Mouse (Mus musculus) liver, embryonic 16.5 days (tissue): ENCODE measurements around the gene Wwc2. TPM values are rescaled to one million over a fixed set of nuclear protein-coding genes. Genes with fewer than 3 reads are reported as not detected.

Source experiments
- ATAC-seq: fragments of 200-750 bp; cut with Nextera tagmentation; 2 replicates; pipeline ENCODE4 v1.8.0; 2017; ENCODE audit warnings: low read depth, mild to moderate bottlenecking, moderate number of reproducible peaks, moderate library complexity
- H3K27ac ChIP-seq: fragments of 300-500 bp; sonication (generic); 2 replicates; pipeline ENCODE4 v1.5.1; 2014; ENCODE audit warnings: mild to moderate bottlenecking, low read length
- H3K27me3 ChIP-seq: fragments of 300-500 bp; sonication (generic); 2 replicates; pipeline ENCODE4 v1.6.1; 2014; ENCODE audit warnings: low read depth, low read length, mixed read lengths; ENCODE audit not compliant: control insufficient read depth, insufficient read depth
- H3K36me3 ChIP-seq: fragments of 300-500 bp; sonication (generic); 2 replicates; pipeline ENCODE4 v1.6.1; 2014; ENCODE audit warnings: mild to moderate bottlenecking; ENCODE audit not compliant: control insufficient read depth, insufficient read depth
- H3K4me1 ChIP-seq: fragments of 300-500 bp; sonication (generic); 2 replicates; pipeline ENCODE4 v1.6.1; 2014; ENCODE audit warnings: low read depth, low read length, mixed read lengths; ENCODE audit not compliant: control insufficient read depth
- H3K4me2 ChIP-seq: fragments of 300-500 bp; sonication (generic); 2 replicates; pipeline ENCODE4 v1.6.1; 2014; ENCODE audit warnings: low read depth, low read length, mixed read lengths
- H3K4me3 ChIP-seq: fragments of 300-500 bp; sonication (generic); 2 replicates; pipeline ENCODE4 v1.5.1; 2014; ENCODE audit warnings: low read depth, mild to moderate bottlenecking, low read length
- H3K9ac ChIP-seq: fragments of 300-500 bp; sonication (generic); 2 replicates; pipeline ENCODE4 v1.6.1; 2014; ENCODE audit warnings: low read depth, low read length
- H3K9me3 ChIP-seq: fragments of 300-500 bp; sonication (generic); replicated peaks from 2 replicates; pipeline ENCODE4 v1.6.1; 2016; ENCODE audit warnings: low read length; ENCODE audit not compliant: control insufficient read depth
- WGBS: fragments of 180-500 bp; shearing (Covaris S2); extraction: QIAGEN DNeasy Blood & Tissue Kit; methylation state at CpG from one replicate; pipeline ENCODE4 v1.1.7; 2014; ENCODE audit not compliant: insufficient replicate concordance; 5-methylcytosine and 5-hydroxymethylcytosine counted together
- polyA plus RNA-seq: library from polyadenylated mRNA; unstranded; fragments of >200 nt; fragmentation: Nextera tagmentation; extraction: Ambion mirVana; gene quantifications from 2 replicates; pipeline ENCODE4 v1.2.1, GENCODE M21; 2015

Wwc2 gene
- polyA plus RNA-seq, 1 experiment from 2014 or later, result 1.2 TPM

DNA sequence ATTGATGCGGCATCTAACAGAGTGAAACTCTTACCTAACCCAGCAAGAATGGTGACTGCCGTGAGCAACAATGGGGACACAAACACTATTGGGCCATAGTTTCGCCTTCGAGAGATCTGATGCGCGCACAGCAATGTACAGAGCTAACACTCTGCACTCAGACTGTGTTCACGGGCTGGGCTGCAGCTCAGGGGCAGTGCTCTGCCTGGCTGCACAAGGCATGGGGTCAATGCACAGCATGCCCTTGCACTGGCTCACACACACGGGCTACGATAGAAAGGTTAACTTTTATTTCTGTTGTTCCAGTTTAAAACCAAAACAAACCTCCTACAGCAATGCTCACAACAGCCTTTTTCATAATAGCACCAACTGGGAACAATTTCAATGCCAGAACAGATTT, 77.1 kb downstream of the Wwc2 start:
- Histone ChIP-seq H3K9me3 (no peaks in the 10 kb centered on the region), H3K4me2 (no peak overlapping the region), H3K4me1 (no peaks in the 10 kb centered on the region), H3K9ac (no peak overlapping the region), H3K36me3 (no peaks in the 10 kb centered on the region), H3K27ac (no peak overlapping the region), H3K4me3 (no peak overlapping the region), H3K27me3 (no peaks in the 10 kb centered on the region)
- no peak for ATAC-seq
- 73% methylated on average over 9 of the region's 9 CpGs for WGBS

DNA sequence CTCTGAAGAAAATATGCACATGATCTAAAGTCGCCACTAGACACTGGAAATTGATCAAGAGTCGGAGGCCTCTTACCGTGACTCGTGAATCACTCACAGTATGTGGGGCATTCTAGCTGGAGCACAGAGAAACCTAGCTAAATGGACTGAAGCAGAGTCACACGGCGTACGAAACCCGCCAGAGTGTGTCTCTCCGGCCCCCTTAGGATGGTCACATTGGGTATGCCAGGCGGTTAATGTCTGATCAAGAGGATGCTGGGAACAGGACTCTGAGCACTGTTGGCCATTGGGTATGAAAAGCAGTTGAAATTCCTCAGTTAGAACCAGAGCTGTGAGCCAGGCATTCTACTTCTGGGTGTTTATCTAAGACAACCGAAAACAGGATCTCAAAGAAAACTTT, 81.0 kb downstream of the Wwc2 start:
- Histone ChIP-seq H3K27ac (no peak overlapping the region), H3K36me3 (no peaks in the 10 kb centered on the region), H3K9ac (no peak overlapping the region), H3K4me3 (no peak overlapping the region), H3K4me1 (no peaks in the 10 kb centered on the region), H3K9me3 (no peaks in the 10 kb centered on the region), H3K4me2 (no peak overlapping the region), H3K27me3 (no peaks in the 10 kb centered on the region)
- 82% methylated on average over 11 of the region's 11 CpGs for WGBS
- no peak for ATAC-seq

DNA sequence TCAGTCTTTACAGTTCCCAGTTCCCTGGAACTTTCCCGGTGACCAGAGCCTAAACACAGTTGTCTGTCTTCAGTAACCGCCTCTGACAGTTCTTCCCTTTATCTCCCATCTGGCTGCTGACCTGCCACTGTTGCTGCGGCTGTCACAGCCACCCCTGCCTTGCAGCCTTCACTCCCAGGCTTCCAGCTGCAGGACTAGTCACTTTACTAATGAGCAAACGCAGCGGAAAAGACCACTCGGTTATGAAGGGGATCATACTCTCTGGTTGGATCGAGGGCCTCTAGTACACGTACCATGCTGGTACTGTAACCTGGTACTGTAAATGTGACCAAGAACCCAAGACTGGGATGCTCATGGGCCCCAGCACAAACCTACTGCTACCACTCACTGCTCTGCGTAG, 83.7 kb downstream of the Wwc2 start:
- 69% methylated on average over 9 of the region's 9 CpGs for WGBS
- Histone ChIP-seq H3K4me1 (no peaks in the 10 kb centered on the region), H3K4me2 (no peak overlapping the region), H3K4me3 (no peak overlapping the region), H3K27me3 (no peaks in the 10 kb centered on the region), H3K9ac (no peak overlapping the region), H3K27ac (no peak overlapping the region), H3K9me3 (no peaks in the 10 kb centered on the region), H3K36me3 (no peaks in the 10 kb centered on the region)
- no peak for ATAC-seq

- no peak overlapping the region for H3K27ac ChIP-seq
- no peaks in the 10 kb centered on the region for H3K9me3 ChIP-seq
- H3K4me1 ChIP-seq, result no peaks in the 10 kb centered on the region
- no peak overlapping the region for H3K4me3 ChIP-seq
- no peaks in the 10 kb centered on the region for H3K27me3 ChIP-seq
- no peak for ATAC-seq
- no peak overlapping the region for H3K4me2 ChIP-seq
- H3K36me3 ChIP-seq, result no peaks in the 10 kb centered on the region
- H3K9ac ChIP-seq, result no peak overlapping the region
- WGBS, result 72% methylated on average over 9 of the region's 9 CpGs
These were observed 84.6 kb downstream of the Wwc2 start for GRCm38 (mm10) chr8:47906142-47906541.

GRCm38 (mm10) chr8:47905256-47905655, 85.5 kb downstream of the Wwc2 start:
- Histone ChIP-seq H3K27ac (no peak overlapping the region), H3K4me2 (no peak overlapping the region), H3K27me3 (no peaks in the 10 kb centered on the region), H3K9ac (no peak overlapping the region), H3K4me1 (no peaks in the 10 kb centered on the region), H3K4me3 (no peak overlapping the region), H3K36me3 (no peaks in the 10 kb centered on the region), H3K9me3 (no peaks in the 10 kb centered on the region)
- ATAC-seq, result no peak
- WGBS, result 69% methylated on average over 7 of the region's 7 CpGs

GRCm38 (mm10) chr8:47904004-47904403, 86.7 kb downstream of the Wwc2 start:
- Histone ChIP-seq H3K4me2 (no peak overlapping the region), H3K9me3 (no peaks in the 10 kb centered on the region), H3K27me3 (no peaks in the 10 kb centered on the region), H3K4me3 (no peak overlapping the region), H3K4me1 (no peaks in the 10 kb centered on the region), H3K27ac (no peak overlapping the region), H3K36me3 (no peaks in the 10 kb centered on the region), H3K9ac (no peak overlapping the region)
- no peak for ATAC-seq
- 63% methylated on average over 7 of the region's 7 CpGs for WGBS

DNA sequence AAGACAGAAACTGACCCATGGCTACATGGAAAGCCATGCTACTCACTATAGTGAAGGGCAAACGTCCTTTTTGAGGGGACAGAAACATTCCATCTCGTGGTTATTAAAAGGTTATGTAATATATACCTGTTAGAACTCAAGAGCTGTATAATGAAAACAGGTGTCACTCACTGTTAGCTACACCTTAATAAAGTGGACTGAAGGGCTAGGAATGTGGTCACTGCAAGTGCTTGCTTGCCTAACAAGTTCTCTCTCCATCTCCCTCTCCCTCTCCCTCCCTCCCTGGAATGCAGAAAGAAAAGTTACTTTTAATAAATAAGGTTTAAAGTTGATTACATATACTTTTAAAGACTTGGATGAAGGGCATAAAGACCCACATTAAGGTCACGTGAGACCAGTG, 88.0 kb downstream of the Wwc2 start:
- Histone ChIP-seq H3K36me3 (no peaks in the 10 kb centered on the region), H3K4me3 (no peak overlapping the region), H3K9ac (no peak overlapping the region), H3K27ac (no peak overlapping the region), H3K4me1 (no peaks in the 10 kb centered on the region), H3K4me2 (no peak overlapping the region), H3K27me3 (no peaks in the 10 kb centered on the region), H3K9me3 (no peaks in the 10 kb centered on the region)
- WGBS, result 50% methylated on average over 3 of the region's 3 CpGs
- no peak for ATAC-seq

- no peaks in the 10 kb centered on the region for H3K27me3 ChIP-seq
- H3K9me3 ChIP-seq, result no peaks in the 10 kb centered on the region
- H3K4me3 ChIP-seq, result no peak overlapping the region
- no peaks in the 10 kb centered on the region for H3K36me3 ChIP-seq
- no peaks in the 10 kb centered on the region for H3K4me1 ChIP-seq
- 73% methylated on average over 9 of the region's 9 CpGs for WGBS
- no peak for ATAC-seq
- H3K4me2 ChIP-seq, result no peak overlapping the region
- H3K9ac ChIP-seq, result no peak overlapping the region
- no peak overlapping the region for H3K27ac ChIP-seq
These were observed 90.4 kb downstream of the Wwc2 start for GRCm38 (mm10) chr8:47900361-47900760.

DNA sequence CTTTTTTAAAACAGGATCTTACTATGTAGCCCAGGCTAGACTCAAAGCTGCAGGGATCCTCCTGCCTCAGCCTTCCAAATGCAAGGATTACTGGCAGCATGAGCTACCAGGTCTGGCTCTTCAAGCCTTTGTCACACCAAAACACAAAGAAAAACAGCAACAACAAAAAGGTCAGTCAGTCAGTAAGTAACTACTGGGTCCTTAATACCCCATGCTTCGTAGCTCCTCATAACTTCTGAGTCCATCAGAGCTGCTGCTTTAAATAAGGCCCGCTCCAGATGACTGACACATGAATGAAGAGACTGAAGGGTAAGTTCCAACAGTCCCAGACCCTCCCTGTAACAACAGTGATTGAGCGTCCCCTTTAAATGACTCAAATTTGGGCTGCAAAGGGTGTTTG, 90.8 kb downstream of the Wwc2 start:
- H3K4me3 ChIP-seq, result no peak overlapping the region
- no peak overlapping the region for H3K9ac ChIP-seq
- no peak for ATAC-seq
- no peak overlapping the region for H3K27ac ChIP-seq
- H3K27me3 ChIP-seq, result no peaks in the 10 kb centered on the region
- no peaks in the 10 kb centered on the region for H3K4me1 ChIP-seq
- H3K9me3 ChIP-seq, result no peaks in the 10 kb centered on the region
- H3K4me2 ChIP-seq, result no peak overlapping the region
- 68% methylated on average over 3 of the region's 3 CpGs for whole genome bisulfite sequencing
- H3K36me3 ChIP-seq, result no peaks in the 10 kb centered on the region

DNA sequence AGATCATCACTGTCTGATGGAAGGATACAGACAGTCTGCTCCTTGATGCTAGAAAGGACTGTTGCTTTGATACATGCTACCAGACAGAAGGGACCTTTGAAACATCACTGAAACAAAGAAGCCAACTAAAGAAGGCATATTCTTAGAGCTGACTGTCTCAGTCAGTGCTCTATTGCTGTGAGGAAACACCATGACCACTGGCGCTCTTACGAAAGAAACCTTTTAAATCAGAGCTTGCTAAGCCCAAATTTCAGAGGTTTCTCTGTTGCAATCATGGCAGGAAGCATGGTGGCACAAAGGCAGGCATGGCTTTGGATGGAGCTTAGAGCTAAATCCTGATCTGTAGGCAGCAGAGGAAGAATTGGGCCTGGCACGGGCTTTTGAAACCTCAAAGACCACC, 98.3 kb downstream of the Wwc2 start:
- H3K27ac ChIP-seq, result no peak overlapping the region
- 74% methylated on average over 3 of the region's 3 CpGs for WGBS
- no peak overlapping the region for H3K4me3 ChIP-seq
- no peaks in the 10 kb centered on the region for H3K36me3 ChIP-seq
- no peak overlapping the region for H3K4me2 ChIP-seq
- no peaks in the 10 kb centered on the region for H3K27me3 ChIP-seq
- ATAC-seq, result no peak
- H3K9me3 ChIP-seq, result no peaks in the 10 kb centered on the region
- no peak overlapping the region for H3K9ac ChIP-seq
- H3K4me1 ChIP-seq, result no peaks in the 10 kb centered on the region
